12 mouse cellular contexts compared by ENCODE assay signal in the genomic region with DNA sequence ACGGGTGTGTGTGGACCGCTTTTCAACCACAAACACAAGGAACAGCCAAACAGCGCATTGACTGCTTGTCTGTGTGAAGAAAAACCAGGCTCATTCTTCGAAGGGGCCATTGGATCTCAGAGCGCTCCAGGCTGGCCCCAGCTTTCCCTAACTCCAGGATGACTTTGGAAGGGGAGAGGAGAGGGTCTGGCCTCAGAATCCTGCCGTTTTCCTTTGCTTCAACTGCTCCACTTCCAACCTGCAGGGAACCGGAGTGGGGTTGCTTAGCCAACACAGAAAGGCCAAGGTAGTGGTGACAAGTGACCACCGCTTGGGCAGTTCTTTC. TPM values are rescaled to one million over a fixed set of nuclear protein-coding genes. Genes with fewer than 3 reads are reported as not detected.
DNase-seq lines count a peak whose midpoint lies in the region; ATAC-seq lines count a peak whose summit lies in the region.
"Had no signal": no experiment of that assay in that cellular context is flagged by ENCODE, and none has a peak within 500 bp of the region (broad histone marks: within the 10 kb centered on the region; RNA-seq: fewer than 3 reads in every experiment).

No protein-coding gene starts in this region.

- H3K4me3 ChIP-seq in heart, embryonic 14.5 days (ENCODE audit: control insufficient read depth in 1 of 2, insufficient read depth in 1 of 2, low read depth in 1 of 2, low read length in 2 of 2) = peak overlapping the region; percentile 54 to 78
- H3K4me3 ChIP-seq in lung, embryonic 15.5 days = peak overlapping the region; percentile 22
- H3K4me3 ChIP-seq in embryonic facial prominence, embryonic 10.5 days = peak overlapping the region; percentile 42; the same call in 1 of the 2 replicates
- no peak overlapping the region for H3K4me3 ChIP-seq in liver, embryonic 13.5 days (replicated peaks)

- H3K4me2 ChIP-seq in heart, embryonic 14.5 days (ENCODE audit: low read length) = peak overlapping the region; percentile 75
- peak overlapping the region; percentile 52 for H3K4me2 ChIP-seq in lung, embryonic 15.5 days
- H3K4me2 ChIP-seq in liver, embryonic 13.5 days = peak overlapping the region; percentile 51; the same call in 1 of the 2 replicates

- ATAC-seq in heart, embryonic 14.5 days (ENCODE audit: insufficient number of reproducible peaks, insufficient read depth, low FRiP score, low read depth) = no peak
- no peak for ATAC-seq in lung, embryonic 15.5 days (ENCODE audit: borderline replicate concordance, extremely low read depth, low FRiP score, low TSS enrichment)
- ATAC-seq in liver, embryonic 13.5 days (ENCODE audit: low read depth) = no peak
- ATAC-seq: CD4-positive, CD25-positive, alpha-beta regulatory T cell, adult 4 months had no signal

- no peak for DNase-seq in heart, adult 18-20 months
- DNase-seq in lung, postnatal 36 days = no peak
- no peak for DNase-seq in embryonic facial prominence, embryonic 10.5 days (ENCODE audit: low spot score)
- DNase-seq in liver, embryonic 13.5 days = no peak
- no peak for DNase-seq in spleen, postnatal 14 days (ENCODE audit: low spot score in 2 of 2)
- DNase-seq: cerebellum, postnatal 10 days; kidney, adult 11 months; lung, adult 18-20 months had no signal

- H3K9ac ChIP-seq in heart, embryonic 14.5 days (ENCODE audit: low read length) = peak overlapping the region; percentile 94
- no peak overlapping the region for H3K9ac ChIP-seq in lung, embryonic 15.5 days
- H3K9ac ChIP-seq in liver, embryonic 13.5 days = no peak overlapping the region

- WGBS in heart, embryonic 14.5 days = 10% methylated on average over 8 of the region's 8 CpGs
- 12% methylated on average over 8 of the region's 8 CpGs for WGBS in lung, embryonic 15.5 days
- 2% methylated on average over 8 of the region's 8 CpGs for WGBS in embryonic facial prominence, embryonic 10.5 days
- WGBS in liver, embryonic 13.5 days (ENCODE audit: insufficient replicate concordance) = 10% methylated on average over 8 of the region's 8 CpGs

- no peaks in the 10 kb centered on the region for H3K9me3 ChIP-seq in heart, embryonic 14.5 days (ENCODE audit: control insufficient read depth, low read length)
- no peaks in the 10 kb centered on the region for H3K9me3 ChIP-seq in lung, embryonic 15.5 days
- H3K9me3 ChIP-seq in embryonic facial prominence, embryonic 10.5 days = no peaks in the 10 kb centered on the region
- no peaks in the 10 kb centered on the region for H3K9me3 ChIP-seq in liver, embryonic 13.5 days (replicated peaks)

- H3K36me3 ChIP-seq in heart, embryonic 14.5 days (ENCODE audit: control insufficient read depth, insufficient read depth, low read length) = no peaks in the 10 kb centered on the region
- no peaks in the 10 kb centered on the region for H3K36me3 ChIP-seq in lung, embryonic 15.5 days
- no peaks in the 10 kb centered on the region for H3K36me3 ChIP-seq in embryonic facial prominence, embryonic 10.5 days (replicated peaks)
- H3K36me3 ChIP-seq in liver, embryonic 13.5 days = no peaks in the 10 kb centered on the region

- peak overlapping the region; percentile 98 to 99 for H3K27ac ChIP-seq in heart, embryonic 14.5 days (replicated peaks in 1 of 2; ENCODE audit: control insufficient read depth in 1 of 2, insufficient read depth in 1 of 2, low read depth in 2 of 2, low read length in 2 of 2)
- no peak overlapping the region for H3K27ac ChIP-seq in lung, embryonic 15.5 days
- H3K27ac ChIP-seq in embryonic facial prominence, embryonic 10.5 days (replicated peaks) = no peak overlapping the region
- no peak overlapping the region for H3K27ac ChIP-seq in liver, embryonic 13.5 days

- H3K4me1 ChIP-seq in heart, embryonic 14.5 days (ENCODE audit: control insufficient read depth in 2 of 2, insufficient read depth in 2 of 2, low read length in 2 of 2) = peaks cover 5 to 14% of the 10 kb centered on the region in 2 experiments
- H3K4me1 ChIP-seq in lung, embryonic 15.5 days = peaks cover 15% of the 10 kb centered on the region
- H3K4me1 ChIP-seq in embryonic facial prominence, embryonic 10.5 days = peaks cover 16% of the 10 kb centered on the region
- peaks cover 14% of the 10 kb centered on the region for H3K4me1 ChIP-seq in liver, embryonic 13.5 days (replicated peaks)

- H3K27me3 ChIP-seq in heart, embryonic 14.5 days (ENCODE audit: control insufficient read depth, insufficient read depth, low read length) = peaks cover 10% of the 10 kb centered on the region; the same call in 1 of the 2 replicates
- peaks cover 88% of the 10 kb centered on the region for H3K27me3 ChIP-seq in lung, embryonic 15.5 days
- H3K27me3 ChIP-seq in embryonic facial prominence, embryonic 10.5 days (replicated peaks; ENCODE audit: low read depth, poor library complexity, severe bottlenecking) = peaks cover 97% of the 10 kb centered on the region
- H3K27me3 ChIP-seq in liver, embryonic 13.5 days = peaks cover 92% of the 10 kb centered on the region

RNA-seq across cellular contexts. Expression of gene Nkx2-5, which starts 6.3 kb away (rescaled TPM):
- polyA plus RNA-seq in heart, embryonic 14.5 days (2014; fragmentation: Nextera tagmentation; extraction: Ambion mirVana) = 172 and 177 TPM in 2 replicates
- 10 to 100 TPM; 75.6 to 79.8 TPM for total RNA-seq in heart, adult 18-20 months (2021)
- 2.4 and 4.6 TPM in 2 replicates for polyA plus RNA-seq in lung, embryonic 15.5 days (2015; fragmentation: Nextera tagmentation; extraction: Ambion mirVana)
- polyA plus RNA-seq in embryonic facial prominence, embryonic 10.5 days (2016; fragmentation: Nextera tagmentation; extraction: Ambion mirVana) = 0.48 and 0.75 TPM in 2 replicates
- polyA plus RNA-seq in liver, embryonic 13.5 days (2015; fragmentation: Nextera tagmentation; extraction: Ambion mirVana) = 0.90 TPM in 1 of 2 replicates, not detected in the other
- total RNA-seq: gastrocnemius, adult 8-10 months had no signal
- polyA plus RNA-seq: CD4-positive, CD25-positive, alpha-beta regulatory T cell, adult 4 months had no signal

Comparison
In these comparisons a context has a peak if more than half of its experiments do, and no peak if none do; other contexts are left out.
1. H3K27ac ChIP-seq: peak in heart, embryonic 14.5 days (2 of 2); none in lung, embryonic 15.5 days (single experiment), embryonic facial prominence, embryonic 10.5 days (single experiment) and liver, embryonic 13.5 days (single experiment).
2. RNA of gene Nkx2-5, which starts 6.3 kb away (polyA plus RNA-seq): 172 to 177 TPM in heart, embryonic 14.5 days; 2.4 to 4.6 TPM in lung, embryonic 15.5 days, 0.48 to 0.75 TPM in embryonic facial prominence, embryonic 10.5 days and 0.90 TPM in liver, embryonic 13.5 days; every median in the first group is over 10 times any median in the second.
3. Peak in every context shown above with its lines, with median percentiles within 50 percentile points of each other: H3K4me2 ChIP-seq.